Mouse (Mus musculus) kidney, adult 18-20 months (tissue): ENCODE data around the gene Tmem267.
"Not testable (repeated sequence)": the region's sequence is repeated elsewhere in the genome, so short reads cannot be mapped to it uniquely, and the experiment has no call there.

Source experiments
- DNase-seq: peaks from one replicate; pipeline ENCODE4 v3.0.0; 2021

Tmem267 gene

GRCm38 (mm10) chr13:119487880-119488580 lies at the start of gene Tmem267, which contains the start of gene 3110070M22Rik:
Tmem267 (plus strand) TSS chr13:119488039.
3110070M22Rik (minus strand) TSS chr13:119488383.
- DNase-seq, result peak; percentile 91

- DNase-seq, result no peak
Observed at GRCm38 (mm10) chr13:119442244-119442643, 45.6 kb upstream of the Tmem267 start.

- DNase-seq, result no peak
Observed at GRCm38 (mm10) chr13:119453563-119453962, 34.3 kb upstream of the Tmem267 start.

GRCm38 (mm10) chr13:119455082-119455481 lies 32.8 kb upstream of the Tmem267 start:
- no peak for DNase-seq

- no peak for DNase-seq
Observed at GRCm38 (mm10) chr13:119456342-119456741, 31.5 kb upstream of the Tmem267 start.

GRCm38 (mm10) chr13:119461900-119462595 lies 25.8 kb upstream of the Tmem267 start:
- DNase-seq, result no peak

GRCm38 (mm10) chr13:119462596-119463560 lies 25.0 kb upstream of the Tmem267 start, which contains the start of gene 4833420G17Rik:
4833420G17Rik (plus strand) TSS chr13:119462768.
- peak; percentile 88 for DNase-seq

- DNase-seq, result no peak
Observed at GRCm38 (mm10) chr13:119476631-119477030, 11.2 kb upstream of the Tmem267 start.

GRCm38 (mm10) chr13:119477789-119478188 lies 10.1 kb upstream of the Tmem267 start:
- no peak for DNase-seq

- no peak for DNase-seq
Observed at GRCm38 (mm10) chr13:119487354-119487753, 485 bp upstream of the Tmem267 start.

- DNase-seq, result not testable (repeated sequence)
Observed at GRCm38 (mm10) chr13:119492083-119492482, 4.2 kb downstream of the Tmem267 start.

- DNase-seq, result not testable (repeated sequence)
Observed at GRCm38 (mm10) chr13:119494938-119495337, 7.1 kb downstream of the Tmem267 start.

GRCm38 (mm10) chr13:119596321-119597211 lies 108.7 kb downstream of the Tmem267 start:
- not testable (repeated sequence) for DNase-seq

- DNase-seq, result not testable (repeated sequence)
Observed at GRCm38 (mm10) chr13:119598466-119598865, 110.6 kb downstream of the Tmem267 start.

- DNase-seq, result not testable (repeated sequence)
Observed at GRCm38 (mm10) chr13:119599066-119599465, 111.2 kb downstream of the Tmem267 start.

GRCm38 (mm10) chr13:119599498-119599897 lies 111.7 kb downstream of the Tmem267 start:
- not testable (repeated sequence) for DNase-seq

- not testable (repeated sequence) for DNase-seq
Observed at GRCm38 (mm10) chr13:119600166-119600565, 112.3 kb downstream of the Tmem267 start.

- DNase-seq, result not testable (repeated sequence)
Observed at GRCm38 (mm10) chr13:119602688-119603331, 115.0 kb downstream of the Tmem267 start.

GRCm38 (mm10) chr13:119603890-119604289 lies 116.1 kb downstream of the Tmem267 start:
- not testable (repeated sequence) for DNase-seq

GRCm38 (mm10) chr13:119604322-119604721 lies 116.5 kb downstream of the Tmem267 start:
- not testable (repeated sequence) for DNase-seq

GRCm38 (mm10) chr13:119618841-119619240 lies 131.0 kb downstream of the Tmem267 start:
- no peak for DNase-seq
